Mouse (Mus musculus): ENCODE measurements around the gene Rundc3b. TPM values are rescaled to one million over a fixed set of nuclear protein-coding genes. Genes with fewer than 3 reads are reported as not detected.

Gene Rundc3b
- polyA plus RNA-seq, 1 experiment = 1.6 TPM

- Histone ChIP-seq H3K36me3 (ENCODE audit: control insufficient read depth, insufficient read depth, low read length) (no peaks in the 10 kb centered on the region), H3K27me3 (ENCODE audit: control insufficient read depth, insufficient read depth, low read length) (no peaks in the 10 kb centered on the region), H3K4me1 (ENCODE audit: control insufficient read depth, insufficient read depth, low read length) (no peaks in the 10 kb centered on the region), H3K27ac (ENCODE audit: control insufficient read depth, insufficient read depth, low read depth, low read length) (no peak overlapping the region), H3K4me3 (ENCODE audit: control insufficient read depth, low read depth, low read length) (no peak overlapping the region)
- TF ChIP-seq POLR2A (IDR thresholded peaks at IDR 0.05; ENCODE audit: control insufficient read depth, low read depth, low read length) (no peak), CTCF (IDR thresholded peaks at IDR 0.05; ENCODE audit: control insufficient read depth, insufficient read depth, insufficient replicate concordance, low read depth, low read length) (no peak)
Measured at GRCm38 (mm10) chr5:8542631-8543207, 80.0 kb downstream of the Rundc3b start.

GRCm38 (mm10) chr5:8541120-8542117, 81.3 kb downstream of the Rundc3b start:
- H3K27ac ChIP-seq (ENCODE audit: control insufficient read depth, insufficient read depth, low read depth, low read length) = no peak overlapping the region
- no peaks in the 10 kb centered on the region for H3K36me3 ChIP-seq (ENCODE audit: control insufficient read depth, insufficient read depth, low read length)
- no peak overlapping the region for H3K4me3 ChIP-seq (ENCODE audit: control insufficient read depth, low read depth, low read length)
- no peak for TF ChIP-seq CTCF (IDR thresholded peaks at IDR 0.05; ENCODE audit: control insufficient read depth, insufficient read depth, insufficient replicate concordance, low read depth, low read length)
- no peak for TF ChIP-seq POLR2A (IDR thresholded peaks at IDR 0.05; ENCODE audit: control insufficient read depth, low read depth, low read length)
- no peaks in the 10 kb centered on the region for H3K27me3 ChIP-seq (ENCODE audit: control insufficient read depth, insufficient read depth, low read length)
- H3K4me1 ChIP-seq (ENCODE audit: control insufficient read depth, insufficient read depth, low read length) = no peaks in the 10 kb centered on the region

- Histone ChIP-seq H3K27ac (ENCODE audit: control insufficient read depth, insufficient read depth, low read depth, low read length) (no peak overlapping the region), H3K4me3 (ENCODE audit: control insufficient read depth, low read depth, low read length) (no peak overlapping the region), H3K36me3 (ENCODE audit: control insufficient read depth, insufficient read depth, low read length) (no peaks in the 10 kb centered on the region), H3K27me3 (ENCODE audit: control insufficient read depth, insufficient read depth, low read length) (no peaks in the 10 kb centered on the region), H3K4me1 (ENCODE audit: control insufficient read depth, insufficient read depth, low read length) (no peaks in the 10 kb centered on the region)
- TF ChIP-seq CTCF (IDR thresholded peaks at IDR 0.05; ENCODE audit: control insufficient read depth, insufficient read depth, insufficient replicate concordance, low read depth, low read length) (no peak), POLR2A (IDR thresholded peaks at IDR 0.05; ENCODE audit: control insufficient read depth, low read depth, low read length) (no peak)
Measured at GRCm38 (mm10) chr5:8519006-8519405, 103.7 kb downstream of the Rundc3b start.

DNA sequence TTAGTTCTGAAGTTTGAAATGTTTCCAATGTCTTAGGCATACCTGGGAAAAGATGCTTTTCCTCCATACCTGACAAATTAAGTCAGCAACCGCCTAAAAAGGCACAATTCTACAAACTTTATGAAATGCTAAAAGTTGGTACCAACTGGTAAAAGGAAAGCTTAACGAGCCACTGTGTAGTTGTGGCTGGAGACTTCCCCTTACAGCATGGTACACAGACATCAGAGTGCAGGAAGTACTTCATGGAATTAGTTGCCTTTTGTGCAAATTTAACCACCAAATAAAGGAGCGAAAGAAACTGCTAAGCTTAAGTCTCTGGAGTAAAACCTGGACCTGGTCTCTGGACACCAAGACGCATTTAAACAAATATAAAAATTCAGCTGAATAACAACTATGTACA, 131.0 kb downstream of the Rundc3b start:
- Histone ChIP-seq H3K4me1 (ENCODE audit: control insufficient read depth, insufficient read depth, low read length) (no peaks in the 10 kb centered on the region), H3K27ac (ENCODE audit: control insufficient read depth, insufficient read depth, low read depth, low read length) (no peak overlapping the region), H3K27me3 (ENCODE audit: control insufficient read depth, insufficient read depth, low read length) (no peaks in the 10 kb centered on the region), H3K4me3 (ENCODE audit: control insufficient read depth, low read depth, low read length) (no peak overlapping the region), H3K36me3 (ENCODE audit: control insufficient read depth, insufficient read depth, low read length) (no peaks in the 10 kb centered on the region)
- TF ChIP-seq POLR2A (IDR thresholded peaks at IDR 0.05; ENCODE audit: control insufficient read depth, low read depth, low read length) (no peak), CTCF (IDR thresholded peaks at IDR 0.05; ENCODE audit: control insufficient read depth, insufficient read depth, insufficient replicate concordance, low read depth, low read length) (no peak)

DNA sequence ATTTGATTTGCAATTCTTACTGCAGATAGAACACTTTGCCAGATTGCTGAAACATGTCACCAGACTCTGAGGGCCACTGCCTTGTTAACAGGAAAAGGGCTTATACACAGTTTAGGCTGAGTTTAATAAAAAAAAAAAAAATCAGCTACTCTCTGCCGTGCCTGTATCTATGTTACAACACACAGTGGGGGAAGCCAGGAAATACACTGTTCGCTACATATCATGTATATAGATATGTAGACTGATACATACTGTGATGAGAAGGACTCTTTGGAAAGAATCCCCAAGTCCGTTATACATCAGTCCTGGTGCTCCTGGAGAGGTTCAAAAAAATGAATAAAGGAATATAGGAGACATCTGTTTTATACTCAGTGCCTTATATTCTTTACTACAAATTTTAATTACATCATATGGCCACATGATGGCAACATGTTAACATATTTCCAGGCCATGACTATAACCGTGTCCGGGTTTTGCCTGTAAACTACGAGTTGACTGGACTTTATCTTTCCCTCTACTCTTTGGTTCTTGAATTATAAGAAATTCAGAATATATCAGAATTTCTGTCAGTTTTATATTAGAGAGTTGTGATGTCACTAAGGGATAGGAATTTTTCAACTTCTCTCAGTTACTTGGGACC, 133.2 kb downstream of the Rundc3b start:
- TF ChIP-seq POLR2A (IDR thresholded peaks at IDR 0.05; ENCODE audit: control insufficient read depth, low read depth, low read length) = no peak
- no peaks in the 10 kb centered on the region for H3K27me3 ChIP-seq (ENCODE audit: control insufficient read depth, insufficient read depth, low read length)
- no peak overlapping the region for H3K27ac ChIP-seq (ENCODE audit: control insufficient read depth, insufficient read depth, low read depth, low read length)
- H3K4me1 ChIP-seq (ENCODE audit: control insufficient read depth, insufficient read depth, low read length) = no peaks in the 10 kb centered on the region
- no peak overlapping the region for H3K4me3 ChIP-seq (ENCODE audit: control insufficient read depth, low read depth, low read length)
- no peaks in the 10 kb centered on the region for H3K36me3 ChIP-seq (ENCODE audit: control insufficient read depth, insufficient read depth, low read length)

DNA sequence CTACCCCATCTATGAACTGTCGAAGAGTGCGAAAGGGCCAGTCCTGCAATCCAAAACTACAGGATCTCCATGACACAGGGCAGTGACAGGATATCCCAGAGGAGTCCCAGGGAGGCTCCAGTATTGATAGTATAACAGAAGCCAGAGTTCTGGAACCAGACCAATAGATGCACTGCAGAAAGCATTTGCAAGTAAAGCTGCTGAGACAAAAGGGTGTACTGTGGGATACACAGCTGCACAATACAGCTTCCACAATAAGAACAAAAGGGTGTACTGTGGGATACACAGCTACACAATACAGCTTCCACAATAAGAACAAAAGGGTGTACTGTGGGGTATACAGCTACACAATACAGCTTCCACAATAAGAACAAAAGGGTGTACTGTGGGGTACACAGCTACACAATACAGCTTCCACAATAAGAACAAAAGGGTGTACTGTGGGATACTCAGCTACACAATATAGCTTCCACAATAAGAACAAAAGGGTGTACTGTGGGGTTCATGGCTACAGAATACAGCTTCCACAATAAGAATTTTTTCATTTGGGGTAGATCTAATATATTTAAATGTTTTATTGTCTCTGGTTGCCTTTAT, 134.0 kb downstream of the Rundc3b start:
- no peak for TF ChIP-seq POLR2A (IDR thresholded peaks at IDR 0.05; ENCODE audit: control insufficient read depth, low read depth, low read length)
- no peak overlapping the region for H3K27ac ChIP-seq (ENCODE audit: control insufficient read depth, insufficient read depth, low read depth, low read length)
- H3K4me1 ChIP-seq (ENCODE audit: control insufficient read depth, insufficient read depth, low read length) = no peaks in the 10 kb centered on the region

More for the DNA sequence above, 134.0 kb downstream of the Rundc3b start:
- Histone ChIP-seq H3K36me3 (ENCODE audit: control insufficient read depth, insufficient read depth, low read length) (no peaks in the 10 kb centered on the region), H3K27me3 (ENCODE audit: control insufficient read depth, insufficient read depth, low read length) (no peaks in the 10 kb centered on the region), H3K4me3 (ENCODE audit: control insufficient read depth, low read depth, low read length) (no peak overlapping the region)
